Mouse (Mus musculus): ENCODE measurements around the gene Gpx1. TPM values are rescaled to one million over a fixed set of nuclear protein-coding genes. Genes with fewer than 3 reads are reported as not detected.

Gene Gpx1
- polyA plus RNA-seq, 1 experiment from 2014 or later, result 792 TPM

DNA sequence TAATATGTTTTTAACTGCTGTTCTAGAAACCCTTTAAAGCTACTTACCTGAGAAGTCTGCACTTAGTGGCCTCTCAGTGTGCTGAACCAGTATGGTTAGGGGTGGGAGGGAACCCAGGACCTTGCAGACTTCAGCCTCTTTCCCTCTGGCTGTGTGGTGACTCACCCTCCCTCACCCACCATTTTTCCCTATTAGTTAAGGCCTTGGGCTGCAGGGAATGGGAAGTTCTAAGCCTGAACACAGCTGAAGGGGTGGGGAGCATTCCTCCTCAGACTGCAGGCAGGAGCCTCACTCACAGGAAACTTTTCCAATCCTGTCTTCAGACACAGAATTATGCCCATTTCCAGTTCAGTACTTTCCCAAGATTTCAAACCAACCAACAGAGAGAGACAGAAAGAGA is 3.1 kb downstream of the Gpx1 start:
- Histone ChIP-seq H3K4me1 (peaks cover 49% of the 10 kb centered on the region), H3K4me3 (no peak overlapping the region), H3K36me3 (peaks cover 13% of the 10 kb centered on the region), H3K9me3 (replicated peaks) (no peaks in the 10 kb centered on the region), H3K27me3 (ENCODE audit: low read depth, poor library complexity, severe bottlenecking) (no peaks in the 10 kb centered on the region), H3K27ac (replicated peaks) (no peak overlapping the region)
- no peak for DNase-seq (ENCODE audit: low spot score)

DNA sequence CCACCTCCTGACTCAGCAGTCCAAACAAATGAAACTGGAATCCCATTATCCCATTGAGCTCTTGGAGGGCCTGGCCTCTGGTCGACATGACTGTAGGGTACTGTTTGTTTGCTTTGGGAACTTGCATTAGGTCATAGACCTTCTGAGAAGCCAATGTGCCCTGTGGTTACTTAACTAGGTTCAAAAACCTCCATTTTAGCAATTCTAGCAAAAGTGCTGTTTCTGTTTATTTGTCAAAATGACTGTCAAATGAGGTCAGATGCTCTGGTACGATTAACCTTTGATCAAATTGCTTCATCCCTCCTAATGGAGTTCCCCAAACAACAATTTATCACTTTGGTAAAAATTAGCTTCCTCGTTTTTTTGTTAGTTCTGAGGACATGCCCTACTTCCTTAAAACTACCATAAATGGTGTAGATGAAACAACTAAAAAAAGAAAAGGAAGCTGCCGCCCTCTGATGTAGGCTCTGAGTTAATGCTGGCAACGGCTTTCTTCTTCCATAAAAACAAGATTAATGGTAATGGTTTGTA is 3.7 kb downstream of the Gpx1 start:
- Histone ChIP-seq H3K4me3 (no peak overlapping the region), H3K27me3 (ENCODE audit: low read depth, poor library complexity, severe bottlenecking) (no peaks in the 10 kb centered on the region), H3K27ac (replicated peaks) (no peak overlapping the region), H3K36me3 (peaks cover 13% of the 10 kb centered on the region), H3K4me1 (peaks cover 52% of the 10 kb centered on the region), H3K9me3 (replicated peaks) (no peaks in the 10 kb centered on the region)
- 59% methylated on average over 5 of the region's 5 CpGs for WGBS
- DNase-seq (ENCODE audit: low spot score), result no peak

- Histone ChIP-seq H3K36me3 (peaks cover 4% of the 10 kb centered on the region; the same call in 1 of the 2 replicates), H3K27ac (replicated peaks) (no peak overlapping the region), H3K27me3 (ENCODE audit: low read depth, poor library complexity, severe bottlenecking) (no peaks in the 10 kb centered on the region), H3K4me1 (peaks cover 52% of the 10 kb centered on the region), H3K4me3 (no peak overlapping the region), H3K9me3 (replicated peaks) (no peaks in the 10 kb centered on the region)
- WGBS, result 83% methylated on average over 3 of the region's 3 CpGs
- DNase-seq (ENCODE audit: low spot score), result no peak
Observed at GRCm38 (mm10) chr9:108343331-108343730, 4.6 kb downstream of the Gpx1 start.

DNA sequence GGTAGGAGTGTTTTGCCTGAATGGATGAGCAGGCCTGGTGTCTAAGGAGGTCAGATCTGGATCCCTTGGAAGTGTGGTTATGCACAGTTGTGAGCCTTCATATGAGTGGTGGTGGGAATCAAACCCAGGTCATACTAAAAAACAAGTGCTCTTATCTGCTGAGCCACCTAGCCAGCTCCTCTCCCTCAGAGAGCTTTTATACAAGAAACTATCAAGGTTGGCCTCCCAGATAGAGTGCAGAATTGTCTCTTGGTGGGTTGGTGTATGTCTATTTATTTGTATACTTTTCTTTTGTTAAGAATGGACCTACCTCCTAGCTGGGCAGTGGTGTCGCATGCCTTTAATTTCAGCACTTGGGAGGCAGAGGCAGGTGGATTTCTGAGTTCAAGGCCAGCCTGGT is 5.1 kb downstream of the Gpx1 start:
- H3K4me3 ChIP-seq, result no peak overlapping the region
- H3K36me3 ChIP-seq, result peaks cover 2% of the 10 kb centered on the region; the same call in 1 of the 2 replicates
- DNase-seq (ENCODE audit: low spot score), result no peak
- no peaks in the 10 kb centered on the region for H3K27me3 ChIP-seq (ENCODE audit: low read depth, poor library complexity, severe bottlenecking)
- WGBS, result 90% methylated on average over 1 of the region's 1 CpGs
- no peaks in the 10 kb centered on the region for H3K9me3 ChIP-seq (replicated peaks)
- H3K4me1 ChIP-seq, result peaks cover 52% of the 10 kb centered on the region
- H3K27ac ChIP-seq (replicated peaks), result no peak overlapping the region

DNA sequence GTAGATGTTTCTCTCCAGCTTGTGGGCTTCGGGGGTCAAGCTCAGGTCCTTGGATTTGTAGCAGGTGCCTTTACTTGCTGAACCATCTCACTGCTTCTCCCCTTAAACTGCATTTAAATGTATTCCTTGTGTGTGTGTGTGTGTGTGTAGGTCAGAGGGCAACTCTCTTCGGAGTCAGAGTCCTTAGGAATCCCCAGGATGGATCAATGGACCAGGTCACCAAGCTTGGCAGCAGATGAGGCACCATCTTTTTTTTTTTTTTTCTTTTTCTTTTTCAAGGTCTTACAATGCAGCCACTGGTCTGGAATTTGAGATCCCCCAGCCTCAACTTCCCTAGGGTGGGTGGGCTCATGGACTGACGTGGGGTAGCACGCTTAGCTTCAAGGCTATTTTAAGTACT is 5.8 kb downstream of the Gpx1 start:
- H3K36me3 ChIP-seq, result peaks cover 2% of the 10 kb centered on the region
- H3K27ac ChIP-seq (replicated peaks), result no peak overlapping the region
- 81% methylated on average over 4 of the region's 4 CpGs for WGBS
- DNase-seq (ENCODE audit: low spot score), result no peak
- peaks cover 56% of the 10 kb centered on the region for H3K4me1 ChIP-seq
- H3K4me3 ChIP-seq, result no peak overlapping the region
- H3K27me3 ChIP-seq (ENCODE audit: low read depth, poor library complexity, severe bottlenecking), result no peaks in the 10 kb centered on the region
- no peaks in the 10 kb centered on the region for H3K9me3 ChIP-seq (replicated peaks)

DNA sequence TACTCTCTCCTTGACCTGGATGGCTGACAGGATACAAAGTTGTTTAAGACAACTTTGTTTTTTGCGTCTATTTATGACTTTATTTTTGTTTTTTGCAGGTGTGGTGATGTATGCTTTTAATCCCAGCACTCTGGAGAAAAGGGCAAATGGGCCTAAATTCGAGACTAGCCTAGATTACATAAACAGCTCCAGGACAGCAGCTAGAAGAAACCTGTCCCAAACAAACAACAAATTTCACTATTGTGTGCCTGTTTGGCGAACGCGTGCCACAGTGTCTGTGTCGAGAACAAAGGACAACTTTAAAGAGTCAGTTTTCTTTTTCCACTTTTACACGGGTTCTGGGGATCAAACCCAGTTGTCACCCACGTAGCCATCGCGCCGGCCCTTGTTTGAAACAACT is 8.3 kb downstream of the Gpx1 start:
- H3K36me3 ChIP-seq, result peaks cover 25% of the 10 kb centered on the region
- peak overlapping the region; percentile 92 for H3K4me3 ChIP-seq
- H3K27ac ChIP-seq (replicated peaks), result peak overlapping the region; percentile 95
- DNase-seq (ENCODE audit: low spot score), result no peak
- WGBS, result 9% methylated on average over 11 of the region's 11 CpGs
- H3K4me1 ChIP-seq, result peaks cover 30% of the 10 kb centered on the region
- H3K27me3 ChIP-seq (ENCODE audit: low read depth, poor library complexity, severe bottlenecking), result no peaks in the 10 kb centered on the region
- H3K9me3 ChIP-seq (replicated peaks), result no peaks in the 10 kb centered on the region

DNA sequence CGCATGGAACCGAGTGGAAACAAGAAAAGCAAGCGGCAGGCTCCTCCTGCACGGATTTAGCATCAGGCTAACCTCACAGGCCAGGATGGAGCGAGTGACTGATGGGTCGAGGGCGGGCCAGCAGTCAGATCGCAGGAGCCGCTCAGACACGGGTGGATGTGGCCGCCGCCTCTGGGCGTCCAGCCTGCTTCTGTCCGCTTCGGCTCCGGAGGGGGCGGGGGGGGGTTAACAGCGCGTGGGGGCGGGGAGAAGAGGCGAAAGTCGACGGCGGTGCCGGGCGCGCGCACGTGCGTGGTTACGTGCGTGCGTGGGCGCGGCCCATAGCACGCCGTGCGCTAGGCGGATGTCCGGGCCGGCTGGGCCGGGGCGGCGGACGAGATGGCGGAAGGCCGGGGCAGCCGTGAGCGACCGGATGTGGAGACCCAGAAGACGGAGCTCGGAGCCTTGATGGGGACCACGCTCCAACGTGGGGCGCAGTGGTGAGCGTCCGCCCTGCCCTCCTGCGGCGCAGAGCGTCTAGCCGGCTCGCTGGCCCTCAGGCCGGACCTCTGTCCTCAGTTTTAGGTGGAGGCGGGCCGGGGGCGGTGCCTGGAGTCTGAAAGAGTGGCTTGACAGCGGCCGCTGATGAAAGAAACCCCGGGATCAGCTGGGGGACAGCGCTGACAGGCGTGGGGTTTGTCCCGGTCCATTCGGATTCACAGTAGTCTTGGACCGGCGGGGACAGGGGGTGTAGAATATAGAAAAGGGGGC is 9.0 kb downstream of the Gpx1 start, which contains the start of gene Usp4:
Usp4 (plus strand) TSS at position 314 of the 750 bp plus-strand sequence.
- Histone ChIP-seq H3K36me3 (peaks cover 32% of the 10 kb centered on the region), H3K4me1 (peaks cover 27% of the 10 kb centered on the region), H3K27ac (replicated peaks) (peak within 1 kb of the TSS; percentile 95), H3K4me3 (peak within 1 kb of the TSS; percentile 92), H3K9me3 (replicated peaks) (no peaks in the 10 kb centered on the region), H3K27me3 (ENCODE audit: low read depth, poor library complexity, severe bottlenecking) (no peaks in the 10 kb centered on the region)
- DNase-seq (ENCODE audit: low spot score), result peak; percentile 90
- WGBS, result under 1% methylated on average over 75 of the region's 75 CpGs

- H3K4me1 ChIP-seq, result peaks cover 27% of the 10 kb centered on the region
- H3K4me3 ChIP-seq, result peak overlapping the region; percentile 92
- peaks cover 38% of the 10 kb centered on the region for H3K36me3 ChIP-seq
- no peaks in the 10 kb centered on the region for H3K27me3 ChIP-seq (ENCODE audit: low read depth, poor library complexity, severe bottlenecking)
- H3K9me3 ChIP-seq (replicated peaks), result no peaks in the 10 kb centered on the region
- 11% methylated on average over 14 of the region's 14 CpGs for WGBS
- H3K27ac ChIP-seq (replicated peaks), result peak overlapping the region; percentile 95
- DNase-seq (ENCODE audit: low spot score), result no peak
Observed at GRCm38 (mm10) chr9:108348290-108348680, 9.6 kb downstream of the Gpx1 start.

DNA sequence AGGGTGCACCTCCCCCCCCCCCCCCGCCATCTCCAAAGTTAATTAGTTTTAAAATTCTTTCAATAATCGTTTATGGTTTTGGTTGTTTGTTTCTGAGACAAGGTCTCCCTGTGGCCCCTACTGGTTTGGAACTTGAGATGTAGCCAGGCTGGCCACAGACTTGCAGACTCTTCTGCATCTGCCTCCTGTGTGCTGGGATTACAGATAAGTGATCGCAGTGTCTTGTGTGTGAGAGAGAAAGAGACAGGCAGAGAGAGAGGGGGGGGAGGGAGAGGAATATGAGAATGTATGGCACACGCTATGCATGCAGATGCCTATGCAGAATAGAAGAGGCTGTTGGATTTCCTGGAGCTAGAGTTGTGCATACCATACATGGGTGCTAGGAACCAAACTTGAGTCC is 11.0 kb downstream of the Gpx1 start:
- peaks cover 52% of the 10 kb centered on the region for H3K36me3 ChIP-seq
- H3K4me3 ChIP-seq, result no peak overlapping the region
- H3K9me3 ChIP-seq (replicated peaks), result no peaks in the 10 kb centered on the region
- H3K27me3 ChIP-seq (ENCODE audit: low read depth, poor library complexity, severe bottlenecking), result no peaks in the 10 kb centered on the region
- no peak overlapping the region for H3K27ac ChIP-seq (replicated peaks)
- 94% methylated on average over 4 of the region's 4 CpGs for WGBS
- DNase-seq (ENCODE audit: low spot score), result no peak
- peaks cover 27% of the 10 kb centered on the region for H3K4me1 ChIP-seq

GRCm38 (mm10) chr9:108378234-108378633 is 39.5 kb downstream of the Gpx1 start:
- Histone ChIP-seq H3K36me3 (peaks cover 98% of the 10 kb centered on the region), H3K9me3 (replicated peaks) (no peaks in the 10 kb centered on the region), H3K27me3 (ENCODE audit: low read depth, poor library complexity, severe bottlenecking) (no peaks in the 10 kb centered on the region), H3K4me1 (no peaks in the 10 kb centered on the region), H3K27ac (replicated peaks) (no peak overlapping the region), H3K4me3 (no peak overlapping the region)
- DNase-seq (ENCODE audit: low spot score), result no peak
- 91% methylated on average over 9 of the region's 9 CpGs for WGBS

DNA sequence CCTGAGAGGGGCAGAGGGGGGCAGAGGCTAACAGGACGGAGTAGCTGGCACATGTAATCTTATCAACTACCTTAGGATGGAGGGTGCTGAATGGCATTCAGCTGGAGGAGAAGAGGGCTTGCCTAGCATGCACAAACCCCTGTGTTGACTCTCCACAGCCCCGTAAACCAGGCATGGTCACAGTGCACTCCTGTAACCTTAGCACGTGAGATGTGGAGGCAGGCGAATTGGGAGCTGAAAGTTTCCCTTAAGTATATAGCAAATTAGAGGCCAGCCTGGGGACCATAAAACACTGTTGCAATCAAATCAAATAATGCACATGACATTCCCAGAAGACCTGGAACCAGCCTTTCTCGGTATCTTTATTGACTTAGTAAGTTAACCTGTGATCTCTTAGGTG is 40.0 kb downstream of the Gpx1 start:
- no peaks in the 10 kb centered on the region for H3K9me3 ChIP-seq (replicated peaks)
- no peaks in the 10 kb centered on the region for H3K4me1 ChIP-seq
- WGBS, result 90% methylated on average over 5 of the region's 5 CpGs
- no peaks in the 10 kb centered on the region for H3K27me3 ChIP-seq (ENCODE audit: low read depth, poor library complexity, severe bottlenecking)
- DNase-seq (ENCODE audit: low spot score), result no peak
- no peak overlapping the region for H3K4me3 ChIP-seq
- H3K27ac ChIP-seq (replicated peaks), result no peak overlapping the region
- peaks cover 98% of the 10 kb centered on the region for H3K36me3 ChIP-seq

DNA sequence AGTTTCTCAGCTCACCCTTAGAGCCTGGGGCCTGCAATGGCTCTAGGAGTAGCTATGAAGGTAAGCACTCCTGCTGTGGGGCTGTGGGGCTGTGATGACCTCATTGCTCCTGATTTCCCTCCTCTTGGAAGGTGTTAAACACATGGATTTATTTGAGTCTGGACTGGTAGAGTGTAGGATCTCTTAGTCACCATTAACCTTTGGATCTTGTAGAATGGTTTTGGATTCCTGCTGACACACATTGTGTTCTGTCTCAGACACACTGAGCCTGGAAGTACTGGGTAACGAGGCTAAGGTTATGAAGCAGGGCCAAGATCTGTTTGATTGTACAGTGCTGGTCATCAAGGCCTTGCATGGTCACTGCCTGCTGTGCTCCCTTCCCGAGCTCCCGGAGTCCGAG is 40.6 kb downstream of the Gpx1 start:
- Histone ChIP-seq H3K27me3 (ENCODE audit: low read depth, poor library complexity, severe bottlenecking) (no peaks in the 10 kb centered on the region), H3K4me3 (no peak overlapping the region), H3K4me1 (no peaks in the 10 kb centered on the region), H3K36me3 (peaks cover 98% of the 10 kb centered on the region), H3K27ac (replicated peaks) (no peak overlapping the region), H3K9me3 (replicated peaks) (no peaks in the 10 kb centered on the region)
- 92% methylated on average over 4 of the region's 4 CpGs for WGBS
- no peak for DNase-seq (ENCODE audit: low spot score)

- Histone ChIP-seq H3K36me3 (peaks cover 98% of the 10 kb centered on the region), H3K27me3 (ENCODE audit: low read depth, poor library complexity, severe bottlenecking) (no peaks in the 10 kb centered on the region)
- 93% methylated on average over 9 of the region's 9 CpGs for WGBS
Observed at GRCm38 (mm10) chr9:108381382-108381781, 42.7 kb downstream of the Gpx1 start.

More at GRCm38 (mm10) chr9:108381382-108381781, 42.7 kb downstream of the Gpx1 start:
- H3K9me3 ChIP-seq (replicated peaks), result no peaks in the 10 kb centered on the region
- H3K4me3 ChIP-seq, result no peak overlapping the region
- no peaks in the 10 kb centered on the region for H3K4me1 ChIP-seq
- no peak overlapping the region for H3K27ac ChIP-seq (replicated peaks)
- no peak for DNase-seq (ENCODE audit: low spot score)
